Mouse (Mus musculus) liver, embryonic 11.5 days (tissue): ENCODE measurements around the gene Aqp5. TPM values are rescaled to one million over a fixed set of nuclear protein-coding genes. Genes with fewer than 3 reads are reported as not detected.
A peak's percentile ranks its signal among the peaks of the same experiment; 100 is the strongest.

Source experiments
- ATAC-seq: fragments of 200-750 bp; cut with Nextera tagmentation; replicated peaks from 2 replicates; pipeline ENCODE4 v1.8.0; 2017; ENCODE audit warnings: moderate number of reproducible peaks, mild to moderate bottlenecking, moderate TSS enrichment, moderate library complexity; ENCODE audit not compliant: low FRiP score
- DNase-seq: peaks from one replicate; pipeline ENCODE4 v3.0.0-alpha.2; 2017; ENCODE audit warnings: low spot score
- H3K27ac ChIP-seq: fragments of 300-500 bp; sonication (generic); 2 replicates; pipeline ENCODE4 v1.5.1; 2014; ENCODE audit warnings: mild to moderate bottlenecking, low read depth, low read length, control low read depth
- H3K27me3 ChIP-seq: fragments of 300-500 bp; sonication (generic); replicated peaks from 2 replicates; pipeline ENCODE4 v1.6.1; 2014; ENCODE audit warnings: low read length, mixed read lengths; ENCODE audit not compliant: control insufficient read depth, insufficient read depth
- H3K36me3 ChIP-seq: fragments of 300-500 bp; sonication (generic); 2 replicates; pipeline ENCODE4 v1.6.1; 2014; ENCODE audit warnings: mild to moderate bottlenecking, low read length, moderate library complexity, mixed read lengths; ENCODE audit not compliant: control insufficient read depth, insufficient read depth
- H3K4me1 ChIP-seq: fragments of 300-500 bp; sonication (generic); replicated peaks from 2 replicates; pipeline ENCODE4 v1.6.1; 2014; ENCODE audit warnings: low read length, mixed read lengths; ENCODE audit not compliant: control insufficient read depth, insufficient read depth
- H3K4me2 ChIP-seq: fragments of 300-500 bp; sonication (generic); 2 replicates; pipeline ENCODE4 v1.6.1; 2014; ENCODE audit warnings: mild to moderate bottlenecking, control low read depth, moderate library complexity
- H3K4me3 ChIP-seq: fragments of 300-500 bp; sonication (generic); 2 replicates; pipeline ENCODE4 v1.5.1; 2014; ENCODE audit warnings: low read depth, low read length, control low read depth
- H3K9ac ChIP-seq: fragments of 300-500 bp; sonication (generic); 2 replicates; pipeline ENCODE4 v1.6.1; 2014; ENCODE audit warnings: low read depth, low read length, control low read depth
- H3K9me3 ChIP-seq: fragments of 300-500 bp; sonication (generic); 2 replicates; pipeline ENCODE4 v1.6.1; 2016; ENCODE audit warnings: low read length, inconsistent platforms, mixed read lengths; ENCODE audit not compliant: control insufficient read depth
- WGBS: fragments of 180-500 bp; shearing (Covaris S2); extraction: QIAGEN DNeasy Blood & Tissue Kit; methylation state at CpG from one replicate; pipeline ENCODE4 v1.1.7; 2014; 5-methylcytosine and 5-hydroxymethylcytosine counted together
- polyA plus RNA-seq: library from polyadenylated mRNA; unstranded; fragments of >200 nt; fragmentation: Nextera tagmentation; extraction: Ambion mirVana; gene quantifications from 2 replicates; pipeline ENCODE4 v1.2.1, GENCODE M21; 2014

Aqp5 gene
- polyA plus RNA-seq, 1 experiment from 2014 or later: 1.9 TPM

DNA sequence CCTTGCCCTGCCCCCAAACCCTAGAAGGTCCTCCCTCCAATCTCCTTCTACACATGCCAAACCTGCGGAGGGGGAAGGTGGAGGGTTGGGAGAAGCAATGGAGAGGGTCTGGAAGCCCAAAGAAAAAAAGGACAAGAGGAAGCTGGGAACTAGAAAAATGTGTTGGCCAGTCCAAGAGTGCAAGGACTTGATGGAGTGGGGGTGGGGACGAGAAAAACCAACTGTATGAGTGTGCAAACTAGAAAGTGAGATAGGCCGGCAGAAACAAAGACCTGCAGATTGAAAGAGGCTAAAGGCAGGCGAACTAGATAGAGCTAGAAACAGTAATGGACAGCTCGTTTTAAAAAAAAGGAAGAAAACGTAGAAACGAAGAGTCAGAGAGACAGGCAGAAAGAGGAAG lies 878 bp upstream of the Aqp5 start:
- H3K27me3 ChIP-seq: peaks cover 100% of the 10 kb centered on the region
- ATAC-seq: no peak
- H3K4me1 ChIP-seq: no peaks in the 10 kb centered on the region; the same call in 1 of the 2 replicates
- no peaks in the 10 kb centered on the region for H3K9me3 ChIP-seq
- H3K9ac ChIP-seq: no peak overlapping the region
- DNase-seq: no peak
- H3K36me3 ChIP-seq: no peaks in the 10 kb centered on the region
- H3K4me3 ChIP-seq: no peak overlapping the region
- H3K4me2 ChIP-seq: no peak overlapping the region
- no peak overlapping the region for H3K27ac ChIP-seq
- WGBS: 14% methylated on average over 7 of the region's 7 CpGs

DNA sequence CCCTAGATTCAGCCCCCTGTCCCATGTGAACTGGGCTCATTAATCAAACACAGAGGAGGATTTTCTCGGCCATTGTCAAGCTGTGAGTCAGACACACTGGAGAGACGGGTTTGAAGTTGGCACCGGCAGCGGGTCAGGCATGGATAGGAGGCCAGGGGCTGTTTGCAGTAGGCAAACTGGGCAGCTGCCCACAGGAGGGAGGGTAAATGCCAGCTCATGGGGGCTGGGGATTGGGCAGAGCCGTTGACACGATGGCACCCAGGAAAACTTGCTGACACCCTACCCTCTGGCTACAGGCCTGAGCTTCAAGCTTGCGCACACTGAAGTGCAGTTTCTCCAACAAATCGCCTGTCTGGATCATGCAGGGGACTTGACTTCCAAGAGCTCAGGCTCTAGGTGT lies 1.6 kb downstream of the Aqp5 start:
- Histone ChIP-seq H3K27ac (no peak overlapping the region), H3K4me3 (no peak overlapping the region), H3K4me1 (no peaks in the 10 kb centered on the region; the same call in 1 of the 2 replicates), H3K27me3 (peaks cover 90% of the 10 kb centered on the region), H3K9ac (no peak overlapping the region), H3K9me3 (no peaks in the 10 kb centered on the region), H3K36me3 (no peaks in the 10 kb centered on the region), H3K4me2 (no peak overlapping the region)
- 76% methylated on average over 8 of the region's 8 CpGs for WGBS
- ATAC-seq (no peak), DNase-seq (no peak)

DNA sequence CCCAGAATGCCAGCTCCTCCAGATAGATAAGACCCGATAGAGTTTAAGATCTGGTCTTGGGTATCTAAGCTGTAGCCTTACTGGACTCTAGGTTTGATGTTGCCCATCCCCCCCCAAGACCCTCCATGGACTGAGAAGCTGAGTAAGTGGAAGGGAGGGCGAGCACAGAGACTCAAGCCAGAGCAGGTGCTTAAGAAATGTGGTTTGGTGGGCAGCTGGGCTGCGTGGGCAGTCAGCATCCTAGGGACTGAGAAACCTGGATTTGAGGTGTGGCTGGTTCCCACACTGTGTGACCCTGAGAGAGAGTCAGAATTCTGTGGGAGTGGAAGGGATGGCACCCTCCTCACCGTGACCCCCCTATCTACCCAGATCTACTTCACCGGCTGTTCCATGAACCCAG lies 2.3 kb downstream of the Aqp5 start:
- Histone ChIP-seq H3K9ac (no peak overlapping the region), H3K4me2 (no peak overlapping the region), H3K27me3 (peaks cover 90% of the 10 kb centered on the region), H3K9me3 (no peaks in the 10 kb centered on the region), H3K27ac (no peak overlapping the region), H3K36me3 (no peaks in the 10 kb centered on the region), H3K4me1 (no peaks in the 10 kb centered on the region; the same call in 1 of the 2 replicates), H3K4me3 (no peak overlapping the region)
- WGBS: 74% methylated on average over 5 of the region's 5 CpGs
- ATAC-seq: no peak
- DNase-seq: no peak

DNA sequence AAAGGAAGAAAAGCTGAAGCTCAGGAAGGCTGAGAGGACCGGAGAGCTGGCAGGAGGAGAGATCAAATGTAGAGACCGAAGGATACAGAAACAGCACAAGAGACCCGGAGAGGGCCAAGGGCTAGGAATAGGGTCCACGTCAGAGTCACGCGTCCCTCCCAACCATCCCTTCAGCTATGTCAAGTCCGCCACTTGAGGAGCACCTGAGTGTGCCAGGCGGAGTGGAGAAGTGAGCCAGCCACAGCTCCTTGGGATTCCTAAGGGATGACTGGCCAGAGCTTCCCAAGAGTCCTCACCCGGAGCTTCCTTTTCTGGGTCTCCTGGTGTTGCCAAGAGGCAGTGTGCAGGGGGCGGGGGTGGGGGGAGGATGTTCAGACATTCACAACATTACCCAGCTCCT lies 4.4 kb downstream of the Aqp5 start:
- no peaks in the 10 kb centered on the region for H3K36me3 ChIP-seq
- H3K4me3 ChIP-seq: no peak overlapping the region
- peaks cover 84% of the 10 kb centered on the region for H3K27me3 ChIP-seq
- H3K27ac ChIP-seq: no peak overlapping the region
- peaks cover 2% of the 10 kb centered on the region; the same call in 1 of the 2 replicates for H3K4me1 ChIP-seq
- no peak overlapping the region for H3K9ac ChIP-seq
- DNase-seq (no peak), ATAC-seq (no peak)
- no peak overlapping the region for H3K4me2 ChIP-seq
- WGBS: 72% methylated on average over 10 of the region's 10 CpGs
- H3K9me3 ChIP-seq: no peaks in the 10 kb centered on the region

DNA sequence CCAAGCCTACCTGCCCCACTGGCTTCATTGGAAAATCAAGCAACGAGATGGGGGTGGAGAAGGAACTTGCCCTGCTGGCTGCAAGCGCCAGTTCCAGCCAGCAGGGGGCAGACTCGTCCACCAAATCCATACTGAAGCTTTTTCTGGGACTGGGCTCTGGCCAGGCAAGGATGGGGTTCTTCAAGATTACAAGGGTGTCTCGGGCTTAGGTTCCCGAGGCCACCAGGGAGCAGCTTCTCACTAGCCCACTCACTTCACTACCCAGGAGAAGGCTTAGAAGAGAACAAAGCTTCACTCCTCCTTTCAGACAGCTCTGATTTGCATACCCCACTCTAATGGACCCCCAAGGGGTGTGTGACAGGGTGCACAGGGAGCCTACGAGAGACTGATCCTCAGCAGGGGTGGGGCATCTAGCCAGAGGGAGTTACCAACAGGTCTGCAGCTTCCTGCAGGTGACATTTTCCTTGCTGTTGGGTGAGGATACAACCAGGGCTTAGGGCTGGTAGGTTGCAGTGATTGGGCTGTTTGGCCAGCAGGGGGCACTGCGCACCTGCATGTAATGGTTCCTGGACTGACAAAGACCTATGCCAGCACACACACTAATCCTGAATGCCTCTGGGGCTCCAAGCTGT lies 5.6 kb downstream of the Aqp5 start:
- ATAC-seq: peak; percentile 77
- Histone ChIP-seq H3K27me3 (peaks cover 84% of the 10 kb centered on the region), H3K9me3 (no peaks in the 10 kb centered on the region)

DNA sequence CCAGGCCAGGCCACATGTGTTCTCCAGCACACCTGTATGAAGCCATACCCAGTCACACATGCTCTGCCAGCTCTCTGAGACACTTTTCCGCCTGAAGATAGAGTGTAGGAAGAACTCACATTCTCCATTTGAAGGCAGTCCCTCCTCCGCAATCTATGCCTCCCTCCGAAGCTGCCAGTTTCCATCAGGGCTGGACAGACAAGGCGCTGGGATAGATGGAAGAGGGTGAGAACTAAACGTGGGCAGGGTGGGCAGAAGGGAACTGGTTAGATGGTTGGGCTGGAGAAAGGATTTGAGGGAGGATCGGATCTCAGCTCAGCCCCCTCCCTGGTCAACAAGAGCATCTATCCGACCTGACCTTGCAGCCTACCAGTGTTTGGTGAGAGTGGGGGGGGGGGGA lies 6.3 kb downstream of the Aqp5 start:
- DNase-seq (no peak), ATAC-seq (0 out of 2 replicates have a peak, but pooled peaks have one; percentile 5)
- Histone ChIP-seq H3K9me3 (no peaks in the 10 kb centered on the region), H3K9ac (no peak overlapping the region), H3K36me3 (no peaks in the 10 kb centered on the region), H3K4me1 (0 out of 2 replicates have a peak, but pooled peaks cover 2% of the 10 kb centered on the region), H3K27ac (no peak overlapping the region), H3K27me3 (peaks cover 84% of the 10 kb centered on the region), H3K4me3 (no peak overlapping the region), H3K4me2 (no peak overlapping the region)
- 54% methylated on average over 7 of the region's 7 CpGs for WGBS

More for the DNA sequence above, 5.6 kb downstream of the Aqp5 start:
- 2% methylated on average over 7 of the region's 7 CpGs for WGBS
- Histone ChIP-seq H3K4me1 (0 out of 2 replicates have a peak, but pooled peaks cover 2% of the 10 kb centered on the region), H3K9ac (no peak overlapping the region), H3K4me3 (no peak overlapping the region), H3K4me2 (no peak overlapping the region), H3K36me3 (no peaks in the 10 kb centered on the region), H3K27ac (no peak overlapping the region)
- peak; percentile 81 for DNase-seq

DNA sequence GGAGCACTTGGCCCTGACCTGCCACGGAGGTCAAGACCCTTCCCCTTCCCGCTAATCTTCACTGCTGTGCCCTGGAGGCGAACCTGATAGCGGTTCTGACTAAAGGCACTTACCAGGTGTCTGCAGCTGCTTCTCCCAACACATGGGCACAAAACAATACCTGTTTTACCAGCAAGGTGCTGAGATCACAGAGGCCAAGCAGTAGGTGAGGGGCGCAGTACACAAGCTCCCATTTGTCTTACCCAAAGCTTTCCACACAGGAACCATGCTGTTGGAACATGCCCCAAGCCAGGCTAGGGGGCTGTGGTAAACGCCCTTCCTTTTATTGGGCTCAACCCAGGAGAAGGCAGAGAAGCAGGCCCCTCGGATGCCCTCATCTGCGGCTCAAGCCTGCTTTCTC lies 7.0 kb downstream of the Aqp5 start:
- Histone ChIP-seq H3K27ac (no peak overlapping the region), H3K4me1 (0 out of 2 replicates have a peak, but pooled peaks cover 2% of the 10 kb centered on the region), H3K36me3 (no peaks in the 10 kb centered on the region), H3K27me3 (peaks cover 82% of the 10 kb centered on the region), H3K9ac (no peak overlapping the region), H3K9me3 (no peaks in the 10 kb centered on the region), H3K4me3 (no peak overlapping the region), H3K4me2 (no peak overlapping the region)
- DNase-seq (no peak), ATAC-seq (no peak)
- WGBS: 46% methylated on average over 8 of the region's 8 CpGs

DNA sequence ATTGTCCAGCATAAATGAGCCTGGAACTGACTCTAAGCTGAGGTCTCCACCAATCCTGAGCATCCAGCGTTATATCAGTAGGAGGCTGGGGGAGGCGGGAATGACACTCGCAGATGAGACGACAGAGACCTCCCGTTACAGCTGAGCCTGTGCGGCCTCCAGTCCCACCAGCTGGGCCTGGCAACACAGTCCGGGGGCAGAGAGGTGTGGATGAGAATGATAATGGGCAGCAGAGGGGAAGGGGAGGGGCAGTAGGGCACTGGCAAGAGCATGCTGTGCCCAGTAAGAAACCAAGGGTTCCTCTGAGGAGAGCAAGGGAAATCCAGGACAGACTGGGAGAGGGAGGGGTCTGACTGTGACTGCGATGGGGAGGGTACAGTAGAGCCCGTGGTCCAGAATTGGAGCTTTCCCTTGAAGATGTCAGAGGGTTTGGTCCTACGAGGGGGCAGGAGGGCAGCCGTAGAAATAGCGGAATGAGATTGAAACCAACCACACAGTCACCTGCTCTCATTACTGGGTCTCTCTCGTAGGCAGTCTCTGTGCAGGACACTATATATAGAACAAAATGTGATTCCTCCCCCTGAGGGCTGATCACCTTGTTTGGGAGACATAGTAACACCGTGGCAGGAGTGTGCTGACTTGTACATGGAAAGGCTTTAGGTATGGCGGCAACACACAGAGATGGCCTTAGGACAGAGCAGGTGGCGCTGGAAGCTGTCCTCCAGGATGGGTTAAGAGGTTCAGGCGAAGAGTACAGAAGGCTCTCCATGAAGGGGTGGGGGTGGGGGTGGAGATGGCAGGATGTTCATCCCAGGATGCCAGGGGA lies 8.9 kb downstream of the Aqp5 start:
- H3K4me2 ChIP-seq: no peak overlapping the region
- 59% methylated on average over 17 of the region's 17 CpGs for WGBS
- peaks cover 80% of the 10 kb centered on the region for H3K27me3 ChIP-seq
- H3K9me3 ChIP-seq: no peaks in the 10 kb centered on the region
- H3K4me1 ChIP-seq: 0 out of 2 replicates have a peak, but pooled peaks cover 2% of the 10 kb centered on the region
- no peak for DNase-seq
- ATAC-seq: no peak
- no peak overlapping the region for H3K9ac ChIP-seq
- no peaks in the 10 kb centered on the region for H3K36me3 ChIP-seq
- no peak overlapping the region for H3K27ac ChIP-seq
- no peak overlapping the region for H3K4me3 ChIP-seq
